Mouse (Mus musculus) kidney, adult 2 months (tissue): Measurements from ENCODE around the gene Mark4.

Source experiments
- CTCF ChIP-seq: fragments of 200-500 bp; conservative IDR thresholded peaks from 2 replicates; pipeline ENCODE4 v1.5.1; 2011; ENCODE audit warnings: low read depth, mild to moderate bottlenecking, control low read depth, low read length, moderate library complexity, mixed read lengths; ENCODE audit not compliant: insufficient read depth, insufficient read length
- POLR2A ChIP-seq: fragments of 200-500 bp; IDR thresholded peaks from one replicate; pipeline ENCODE4 v1.6.1; 2011; ENCODE audit warnings: low read depth, low read length, control low read depth

GRCm38 (mm10) chr7:19483281-19483680 is 24.7 kb upstream of the Mark4 start:
- TF ChIP-seq CTCF (no peak), POLR2A (no peak)
